Mouse (Mus musculus) fat pad, adult 2 months (tissue): ENCODE measurements around the gene Scarb1.
A peak's percentile ranks its signal among the peaks of the same experiment; 100 is the strongest.

Source experiments
- DNase-seq: peaks from one replicate; pipeline ENCODE4 v3.0.0-alpha.2; 2011; ENCODE audit warnings: low read depth, low spot score; ENCODE audit errors: extremely low read depth

Gene Scarb1

GRCm38 (mm10) chr5:125306372-125306771 lies 34.5 kb downstream of the Scarb1 start:
- DNase-seq: no peak

DNA sequence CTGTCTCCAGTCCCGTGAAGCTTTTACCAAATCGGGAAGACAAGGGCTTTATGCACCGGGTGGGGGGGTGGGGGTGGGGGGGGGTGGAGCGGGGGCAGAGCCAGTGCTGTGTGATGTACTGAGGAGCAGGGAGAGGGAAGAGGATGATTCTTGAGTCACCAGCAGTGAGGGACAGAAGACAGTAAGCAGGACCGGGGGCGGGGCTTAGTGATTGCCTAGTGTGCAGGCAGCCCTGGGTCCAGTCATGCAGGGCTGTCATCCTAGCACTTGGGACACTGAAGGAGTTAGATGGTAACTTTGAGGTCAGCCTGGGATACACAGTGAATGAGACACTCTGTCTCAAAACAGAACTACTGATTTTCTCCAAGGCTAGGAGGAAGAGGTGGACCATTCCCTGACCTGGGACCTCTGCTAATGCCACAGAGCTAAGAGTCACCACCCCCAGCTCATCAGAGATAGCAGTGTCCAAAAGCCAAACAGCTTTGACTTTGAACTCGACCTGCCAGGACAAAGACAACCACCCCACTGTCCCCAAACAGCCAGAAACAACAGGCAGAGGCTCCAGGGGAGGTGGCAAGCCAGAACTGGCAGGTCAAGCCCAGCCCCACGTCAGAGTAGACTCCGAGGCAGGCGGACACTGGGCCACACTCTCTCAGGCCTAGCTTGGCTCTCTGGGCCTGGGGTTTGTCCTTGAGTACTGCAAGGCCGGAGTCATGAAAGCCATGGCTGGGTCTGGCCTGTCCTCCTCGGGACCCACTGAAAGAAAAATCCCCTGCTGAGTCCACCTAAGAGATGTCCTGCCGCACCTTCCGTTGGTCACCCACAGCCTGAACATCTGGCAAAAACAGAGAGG lies 35.4 kb downstream of the Scarb1 start:
- DNase-seq: no peak

DNA sequence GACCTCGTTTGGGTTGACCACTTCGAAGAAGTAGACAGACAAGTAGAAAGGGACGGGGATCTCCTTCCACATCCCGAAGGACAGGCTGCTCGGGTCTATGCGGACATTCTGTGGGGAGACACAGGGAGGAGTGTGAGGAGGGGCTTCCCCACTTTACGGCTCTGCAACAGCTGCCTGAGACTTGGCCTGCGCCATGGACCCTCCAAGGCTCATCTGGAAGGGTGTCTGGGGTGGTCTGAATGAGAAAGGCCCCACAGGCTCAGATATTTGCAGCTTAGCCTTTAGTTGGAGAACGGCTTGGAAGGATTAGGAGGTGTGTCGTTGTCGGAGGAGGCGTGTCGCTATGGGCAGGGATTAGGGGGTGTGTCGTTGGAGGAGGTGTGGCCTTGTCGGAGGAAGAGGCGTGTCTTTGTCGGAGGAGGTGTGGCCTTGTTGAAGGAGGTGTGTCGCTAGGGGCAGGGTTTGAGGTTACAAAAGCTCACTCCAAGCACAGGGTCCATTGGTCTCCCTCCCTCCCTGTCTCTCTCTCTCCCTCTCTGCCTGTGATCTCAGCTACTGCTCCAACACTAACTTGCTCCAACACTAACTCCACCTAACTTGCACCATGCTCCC lies 36.5 kb downstream of the Scarb1 start:
- no peak for DNase-seq

GRCm38 (mm10) chr5:125303055-125303454 lies 37.8 kb downstream of the Scarb1 start:
- DNase-seq: no peak

GRCm38 (mm10) chr5:125298234-125298633 lies 42.7 kb downstream of the Scarb1 start:
- no peak for DNase-seq

GRCm38 (mm10) chr5:125297171-125297570 lies 43.7 kb downstream of the Scarb1 start:
- no peak for DNase-seq

DNA sequence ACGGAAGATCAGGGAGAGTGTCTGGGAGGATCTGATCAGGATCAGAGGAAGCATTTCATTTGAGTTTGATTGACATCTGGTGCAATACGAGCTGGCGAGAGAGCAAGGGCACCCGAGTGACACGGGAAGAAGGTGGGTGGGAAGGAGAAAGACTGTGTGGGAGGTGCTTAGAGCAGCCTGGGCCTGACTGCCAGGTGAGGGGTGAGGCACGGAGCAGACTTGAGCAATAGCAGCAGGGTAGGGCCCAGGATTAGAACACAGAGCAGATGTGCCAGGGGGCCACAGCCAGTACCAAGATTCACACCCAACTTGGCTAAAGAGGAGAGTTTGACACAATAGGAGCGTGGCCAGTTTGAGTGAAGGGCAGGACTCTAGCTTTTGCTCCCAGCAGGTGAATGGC lies 47.9 kb downstream of the Scarb1 start:
- peak; percentile 91 for DNase-seq

GRCm38 (mm10) chr5:125291895-125292294 lies 49.0 kb downstream of the Scarb1 start:
- DNase-seq: no peak

- no peak for DNase-seq
Observed at GRCm38 (mm10) chr5:125291387-125291786, 49.5 kb downstream of the Scarb1 start.

- DNase-seq: no peak
Observed at GRCm38 (mm10) chr5:125287053-125287655, 53.7 kb downstream of the Scarb1 start.

GRCm38 (mm10) chr5:125286090-125286489 lies 54.8 kb downstream of the Scarb1 start:
- DNase-seq: no peak

GRCm38 (mm10) chr5:125283748-125284640 lies 56.9 kb downstream of the Scarb1 start:
- DNase-seq: no peak

- no peak for DNase-seq
Observed at GRCm38 (mm10) chr5:125279216-125279615, 61.7 kb downstream of the Scarb1 start.

DNA sequence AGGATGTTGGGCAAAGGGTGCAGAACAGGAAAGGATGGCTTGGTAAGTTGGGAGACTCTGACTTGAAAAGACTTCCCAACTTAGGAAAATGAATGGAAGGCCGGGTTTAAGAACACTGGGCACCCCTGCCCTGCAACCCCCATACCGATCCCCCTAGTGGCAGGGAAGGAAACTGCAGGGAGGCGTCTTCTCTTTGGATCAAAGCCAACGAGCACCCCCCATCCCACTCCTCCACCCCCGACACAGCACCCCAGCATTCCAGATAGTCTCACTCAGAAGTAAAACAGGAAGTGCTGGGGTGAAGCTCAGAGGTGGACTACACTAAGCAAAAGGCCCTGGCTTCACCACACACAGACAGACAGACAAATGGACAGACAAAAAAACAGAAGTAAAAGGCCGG lies 62.6 kb downstream of the Scarb1 start:
- DNase-seq: no peak

DNA sequence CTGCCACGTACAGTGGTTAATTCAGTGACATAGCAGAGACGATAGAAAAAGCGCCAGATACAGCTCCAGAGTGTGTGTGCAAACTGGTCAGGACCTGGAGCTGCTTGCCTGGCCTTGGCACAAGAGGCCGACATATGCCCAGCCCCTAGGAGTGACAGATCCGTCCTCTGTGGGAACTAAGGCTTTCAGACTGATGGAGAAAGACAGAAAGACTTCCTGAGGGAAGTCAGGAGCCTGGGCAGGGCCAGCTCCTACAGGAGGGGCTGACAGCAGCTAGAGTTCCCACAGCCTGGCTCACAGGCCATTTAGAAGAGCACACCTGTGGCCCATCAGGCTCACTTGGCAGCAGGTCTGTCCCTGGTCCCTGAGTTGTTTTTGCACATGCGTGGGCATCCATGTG lies 63.6 kb downstream of the Scarb1 start:
- no peak for DNase-seq

DNA sequence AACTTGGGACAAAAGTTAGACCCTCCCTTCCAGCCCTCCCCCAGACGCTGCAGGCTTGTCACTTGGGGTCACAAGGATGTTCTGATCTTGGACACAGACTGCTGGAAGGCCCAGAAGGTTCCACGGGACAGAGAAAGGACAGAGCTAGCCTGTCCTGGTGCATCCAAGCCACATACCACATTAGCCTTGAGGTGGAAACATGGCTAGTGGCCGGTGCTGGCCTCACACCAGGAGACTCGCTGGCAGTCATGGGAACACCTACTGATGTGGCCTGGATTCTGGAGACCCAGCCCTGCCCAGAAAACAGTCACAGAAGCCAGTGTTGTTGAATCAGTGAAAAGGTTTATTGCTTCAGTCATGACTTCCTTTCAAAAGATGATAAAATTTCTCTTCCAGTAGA lies 64.1 kb downstream of the Scarb1 start:
- DNase-seq: no peak

- DNase-seq: no peak
Observed at GRCm38 (mm10) chr5:125275315-125275714, 65.6 kb downstream of the Scarb1 start.

- no peak for DNase-seq
Observed at GRCm38 (mm10) chr5:125274773-125275172, 66.1 kb downstream of the Scarb1 start.

- no peak for DNase-seq
Observed at GRCm38 (mm10) chr5:125274182-125274581, 66.7 kb downstream of the Scarb1 start.

DNA sequence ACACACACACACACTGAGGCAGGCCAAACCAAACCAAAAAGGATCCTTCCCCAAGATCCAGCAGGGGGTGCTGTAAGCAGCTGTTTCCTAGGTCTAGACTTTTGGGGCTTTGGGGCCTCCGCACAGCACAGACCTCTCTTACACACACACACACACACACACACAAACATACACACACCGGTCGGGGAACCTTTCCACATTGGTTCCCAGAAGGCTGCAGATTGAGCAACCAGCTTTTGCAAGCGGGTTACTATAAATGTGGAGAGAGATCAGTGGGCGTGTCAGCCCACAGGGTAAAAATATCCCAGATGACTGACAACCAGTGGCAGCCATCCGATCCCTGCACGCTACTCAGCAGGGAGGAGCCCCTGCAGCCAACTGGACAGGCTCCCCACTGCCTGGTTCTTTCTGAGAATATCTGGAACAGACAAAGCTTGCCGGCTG lies 67.2 kb downstream of the Scarb1 start:
- DNase-seq: no peak
